Mouse (Mus musculus) cortical plate, adult 2 months (tissue): ENCODE data around the gene Cers1.

ENCODE experiments used
- CTCF ChIP-seq: fragments of 200-500 bp; IDR thresholded peaks from 2 replicates; pipeline ENCODE4 v1.5.1; 2011; ENCODE audit warnings: mild to moderate bottlenecking, control low read depth, low read length; ENCODE audit not compliant: insufficient read depth; ENCODE audit errors: extremely low read depth
- POLR2A ChIP-seq: fragments of 200-500 bp; IDR thresholded peaks from 2 replicates; pipeline ENCODE4 v1.6.1; 2011; ENCODE audit warnings: mild to moderate bottlenecking, low read length, control low read depth; ENCODE audit not compliant: insufficient read depth; ENCODE audit errors: extremely low read depth

- TF ChIP-seq POLR2A (no peak), CTCF (peak; percentile 1; the same call in 1 of the 2 replicates)
These were observed 28.8 kb upstream of the Cers1 start for GRCm38 (mm10) chr8:70286737-70287136.
